Mouse (Mus musculus) macrophage (primary cell): ENCODE results near the gene Zfp598. TPM values are rescaled to one million over a fixed set of nuclear protein-coding genes. Genes with fewer than 3 reads are reported as not detected.
"Not testable (repeated sequence)": the region's sequence is repeated elsewhere in the genome, so short reads cannot be mapped to it uniquely, and the experiment has no call there.

Source experiments
- H3K27ac ChIP-seq: fragments of 350-480 bp; formaldehyde crosslinking; 2 replicates; pipeline ENCODE4 v1.9.0; 2021
- H3K36me3 ChIP-seq: fragments of 350-480 bp; formaldehyde crosslinking; 2 replicates; pipeline ENCODE4 v1.9.0; 2021; ENCODE audit errors: inconsistent target
- H3K4me3 ChIP-seq: fragments of 350-480 bp; formaldehyde crosslinking; 2 replicates; pipeline ENCODE4 v1.9.0; 2021; ENCODE audit errors: inconsistent target
- H3K79me2 ChIP-seq: fragments of 350-480 bp; formaldehyde crosslinking; 2 replicates; pipeline ENCODE4 v1.9.0; 2021; ENCODE audit errors: inconsistent target
- WGBS: methylation state at CpG from one replicate; pipeline ENCODE4 v1.1.7; 2026; ENCODE audit warnings: inconsistent platforms; ENCODE audit not compliant: missing documents; 5-methylcytosine and 5-hydroxymethylcytosine counted together
- polyA plus RNA-seq: library from polyadenylated mRNA; stranded (reverse); fragments of 250-400 nt; gene quantifications from 3 replicates; pipeline ENCODE4 v1.2.4, GENCODE M21; 2018; ENCODE audit warnings: inconsistent platforms

Zfp598 gene
- polyA plus RNA-seq, 1 experiment from 2014 or later: 8.0 TPM

GRCm38 (mm10) chr17:24653967-24654710, 15.3 kb upstream of the Zfp598 start:
- Histone ChIP-seq H3K36me3 (no peaks in the 10 kb centered on the region), H3K79me2 (no peaks in the 10 kb centered on the region), H3K4me3 (no peak overlapping the region), H3K27ac (no peak overlapping the region)
- 9% methylated on average over 19 of the region's 19 CpGs for WGBS

GRCm38 (mm10) chr17:24654969-24655368, 14.5 kb upstream of the Zfp598 start:
- 76% methylated on average over 4 of the region's 4 CpGs for WGBS
- H3K27ac ChIP-seq: no peak overlapping the region
- H3K79me2 ChIP-seq: no peaks in the 10 kb centered on the region
- no peaks in the 10 kb centered on the region for H3K36me3 ChIP-seq
- H3K4me3 ChIP-seq: no peak overlapping the region

GRCm38 (mm10) chr17:24658017-24658758, 11.3 kb upstream of the Zfp598 start, which contains the start of gene Npw:
Gene Npw (minus strand): TSS chr17:24658457.
- Histone ChIP-seq H3K79me2 (no peaks in the 10 kb centered on the region), H3K27ac (no peak within 1 kb of the TSS), H3K4me3 (no peak within 1 kb of the TSS), H3K36me3 (no peaks in the 10 kb centered on the region)
- 7% methylated on average over 47 of the region's 47 CpGs for WGBS

- peaks cover 21% of the 10 kb centered on the region for H3K79me2 ChIP-seq
- H3K4me3 ChIP-seq, H3K36me3 ChIP-seq, H3K27ac ChIP-seq: not testable (repeated sequence)
- 84% methylated on average over 6 of the region's 7 CpGs for WGBS
These were observed 2.5 kb upstream of the Zfp598 start for GRCm38 (mm10) chr17:24667011-24667410.

GRCm38 (mm10) chr17:24667416-24667815, 2.1 kb upstream of the Zfp598 start:
- H3K36me3 ChIP-seq: no peaks in the 10 kb centered on the region
- H3K4me3 ChIP-seq: no peak overlapping the region
- H3K79me2 ChIP-seq: peaks cover 25% of the 10 kb centered on the region
- H3K27ac ChIP-seq: no peak overlapping the region
- WGBS: 21% methylated on average over 6 of the region's 6 CpGs

GRCm38 (mm10) chr17:24669214-24669544, 308 bp upstream of the Zfp598 start:
- not testable (repeated sequence) for H3K36me3 ChIP-seq
- peak overlapping the region; percentile 28; the same call in 1 of the 2 replicates for H3K27ac ChIP-seq
- H3K79me2 ChIP-seq: peaks cover 42% of the 10 kb centered on the region
- WGBS: 11% methylated on average over 15 of the region's 15 CpGs
- peak overlapping the region; percentile 49 for H3K4me3 ChIP-seq

- WGBS: 9% methylated on average over 8 of the region's 8 CpGs
- Histone ChIP-seq H3K27ac (no peak overlapping the region), H3K36me3 (no peaks in the 10 kb centered on the region), H3K79me2 (peaks cover 54% of the 10 kb centered on the region), H3K4me3 (peak overlapping the region; percentile 59)
These were observed 858 bp downstream of the Zfp598 start for GRCm38 (mm10) chr17:24670246-24670844.

GRCm38 (mm10) chr17:24671346-24671745, 1.9 kb downstream of the Zfp598 start:
- Histone ChIP-seq H3K79me2 (peaks cover 64% of the 10 kb centered on the region), H3K4me3 (no peak overlapping the region), H3K36me3 (no peaks in the 10 kb centered on the region), H3K27ac (no peak overlapping the region)
- 70% methylated on average over 5 of the region's 5 CpGs for WGBS

GRCm38 (mm10) chr17:24672141-24672540, 2.7 kb downstream of the Zfp598 start:
- 13% methylated on average over 5 of the region's 5 CpGs for WGBS
- Histone ChIP-seq H3K36me3 (peaks cover 4% of the 10 kb centered on the region), H3K4me3 (no peak overlapping the region), H3K27ac (no peak overlapping the region), H3K79me2 (peaks cover 66% of the 10 kb centered on the region)

GRCm38 (mm10) chr17:24674277-24674676, 4.8 kb downstream of the Zfp598 start:
- Histone ChIP-seq H3K27ac (no peak overlapping the region), H3K79me2 (peaks cover 66% of the 10 kb centered on the region), H3K36me3 (peaks cover 14% of the 10 kb centered on the region), H3K4me3 (no peak overlapping the region)
- WGBS: 39% methylated on average over 7 of the region's 7 CpGs

- Histone ChIP-seq H3K79me2 (peaks cover 53% of the 10 kb centered on the region), H3K4me3 (no peak overlapping the region), H3K27ac (no peak overlapping the region), H3K36me3 (peaks cover 33% of the 10 kb centered on the region)
- WGBS: 83% methylated on average over 2 of the region's 2 CpGs
These were observed 6.7 kb downstream of the Zfp598 start for GRCm38 (mm10) chr17:24676187-24676586.

- Histone ChIP-seq H3K79me2 (peaks cover 46% of the 10 kb centered on the region), H3K27ac (no peak overlapping the region), H3K36me3 (peaks cover 39% of the 10 kb centered on the region), H3K4me3 (no peak overlapping the region)
- 92% methylated on average over 5 of the region's 5 CpGs for WGBS
These were observed 7.4 kb downstream of the Zfp598 start for GRCm38 (mm10) chr17:24676877-24677276.

GRCm38 (mm10) chr17:24677500-24678080, 8.1 kb downstream of the Zfp598 start:
- H3K36me3 ChIP-seq: peaks cover 42% of the 10 kb centered on the region
- H3K27ac ChIP-seq: no peak overlapping the region
- WGBS: 93% methylated on average over 24 of the region's 24 CpGs
- H3K4me3 ChIP-seq: no peak overlapping the region
- H3K79me2 ChIP-seq: peaks cover 39% of the 10 kb centered on the region

GRCm38 (mm10) chr17:24686514-24686913, 17.0 kb downstream of the Zfp598 start:
- WGBS: 45% methylated on average over 16 of the region's 16 CpGs
- no peak overlapping the region for H3K27ac ChIP-seq
- peaks cover 7% of the 10 kb centered on the region; the same call in 1 of the 2 replicates for H3K36me3 ChIP-seq
- H3K79me2 ChIP-seq: no peaks in the 10 kb centered on the region
- peak overlapping the region; percentile 29; the same call in 1 of the 2 replicates for H3K4me3 ChIP-seq
